ENCODE assay signal across 10 mouse cellular contexts in the genomic region with DNA sequence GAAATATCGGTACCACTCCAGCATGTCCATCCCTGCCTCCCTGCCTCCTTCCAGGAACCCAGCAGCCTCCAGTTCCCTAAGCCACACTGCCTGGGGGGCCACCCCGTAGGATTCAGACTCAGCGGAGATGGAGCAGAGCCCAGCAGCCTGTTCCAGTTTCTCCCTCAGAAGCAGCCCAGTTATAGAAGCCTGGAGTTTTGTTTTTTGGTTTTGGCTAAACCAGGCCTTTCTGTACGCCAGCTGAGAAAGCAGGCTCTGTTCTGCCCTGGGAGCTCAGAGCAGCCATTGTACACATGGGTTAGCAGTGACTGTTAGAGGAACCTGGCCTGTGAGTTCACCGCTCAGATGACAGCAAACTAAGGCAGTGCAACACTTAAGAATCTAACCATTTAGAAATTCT. TPM values are rescaled to one million over a fixed set of nuclear protein-coding genes. Genes with fewer than 3 reads are reported as not detected.
DNase-seq lines count a peak whose midpoint lies in the region; ATAC-seq and TF ChIP-seq lines count a peak whose summit lies in the region.
"Had no signal": no experiment of that assay in that cellular context is flagged by ENCODE, and none has a peak within 500 bp of the region (broad histone marks: within the 10 kb centered on the region; RNA-seq: fewer than 3 reads in every experiment).

No protein-coding gene starts in this region.

- no peak for TF ChIP-seq CTCF in intestine, postnatal 0 days (IDR thresholded peaks at IDR 0.05; ENCODE audit: low read depth)

- no peak overlapping the region for H3K4me2 ChIP-seq in heart, embryonic 11.5 days
- H3K4me2 ChIP-seq in neural tube, embryonic 13.5 days = no peak overlapping the region
- H3K4me2 ChIP-seq in intestine, postnatal 0 days (replicated peaks; ENCODE audit: low read depth) = no peak overlapping the region

- 0 out of 2 replicates have a peak, but pooled peaks cover 3% of the 10 kb centered on the region for H3K4me1 ChIP-seq in heart, embryonic 11.5 days (ENCODE audit: control insufficient read depth, insufficient read depth, low read length)
- peaks cover 47% of the 10 kb centered on the region for H3K4me1 ChIP-seq in neural tube, embryonic 13.5 days (replicated peaks)
- H3K4me1 ChIP-seq in intestine, postnatal 0 days (replicated peaks; ENCODE audit: control insufficient read depth, insufficient read depth, low read length) = no peaks in the 10 kb centered on the region

- H3K9ac ChIP-seq in heart, embryonic 11.5 days (ENCODE audit: low read depth, low read length) = no peak overlapping the region
- H3K9ac ChIP-seq in neural tube, embryonic 13.5 days = 0 out of 2 replicates have a peak overlapping the region, but pooled peaks have one; percentile 34
- H3K9ac ChIP-seq in intestine, postnatal 0 days (ENCODE audit: low read depth, low read length) = no peak overlapping the region

- H3K27ac ChIP-seq in heart, embryonic 11.5 days (ENCODE audit: low read depth, low read length) = no peak overlapping the region
- H3K27ac ChIP-seq in neural tube, embryonic 13.5 days (replicated peaks) = peak overlapping the region; percentile 81
- no peak overlapping the region for H3K27ac ChIP-seq in intestine, postnatal 0 days (ENCODE audit: low read depth, low read length)
- H3K27ac ChIP-seq: kidney, postnatal 0 days had no signal

- WGBS in heart, embryonic 11.5 days (ENCODE audit: insufficient replicate concordance) = 67% methylated on average over 5 of the region's 5 CpGs
- WGBS in neural tube, embryonic 13.5 days = 55% methylated on average over 5 of the region's 5 CpGs
- WGBS in intestine, postnatal 0 days = 80% methylated on average over 5 of the region's 5 CpGs

- peak; percentile 98 for DNase-seq in heart, adult 11 months
- peak; percentile 51 to 54 for DNase-seq in frontal cortex, postnatal 36 days (ENCODE audit: low spot score in 2 of 2)
- peak; percentile 48 to 69 for DNase-seq in layer of hippocampus, adult 18-20 months (ENCODE audit: low spot score in 2 of 2)
- DNase-seq in spleen, postnatal 4 days (ENCODE audit: low spot score in 2 of 2) = no peak
- DNase-seq in adrenal gland, adult 2 months = no peak

- peaks cover 3% of the 10 kb centered on the region; the same call in 1 of the 2 replicates for H3K27me3 ChIP-seq in heart, embryonic 11.5 days (ENCODE audit: control insufficient read depth, insufficient read depth, low read length)
- H3K27me3 ChIP-seq in neural tube, embryonic 13.5 days = no peaks in the 10 kb centered on the region
- H3K27me3 ChIP-seq in intestine, postnatal 0 days (replicated peaks; ENCODE audit: control insufficient read depth, insufficient read depth, low read length) = no peaks in the 10 kb centered on the region

- H3K36me3 ChIP-seq in heart, embryonic 11.5 days (ENCODE audit: control insufficient read depth, insufficient read depth, low read length) = no peaks in the 10 kb centered on the region
- H3K36me3 ChIP-seq in neural tube, embryonic 13.5 days = no peaks in the 10 kb centered on the region
- no peaks in the 10 kb centered on the region for H3K36me3 ChIP-seq in intestine, postnatal 0 days (ENCODE audit: control insufficient read depth, insufficient read depth)

- H3K9me3 ChIP-seq in heart, embryonic 11.5 days (replicated peaks; ENCODE audit: control insufficient read depth, low read length) = no peaks in the 10 kb centered on the region
- no peaks in the 10 kb centered on the region for H3K9me3 ChIP-seq in neural tube, embryonic 13.5 days
- no peaks in the 10 kb centered on the region for H3K9me3 ChIP-seq in intestine, postnatal 0 days (ENCODE audit: control insufficient read depth)

- ATAC-seq in heart, embryonic 11.5 days (replicated peaks; ENCODE audit: insufficient number of reproducible peaks, low FRiP score, low TSS enrichment) = no peak
- peak; percentile 29 for ATAC-seq in neural tube, embryonic 13.5 days (ENCODE audit: low read depth)
- ATAC-seq in intestine, postnatal 0 days = no peak

- no peak overlapping the region for H3K4me3 ChIP-seq in heart, embryonic 11.5 days (ENCODE audit: low read depth, low read length)
- H3K4me3 ChIP-seq in neural tube, embryonic 13.5 days = no peak overlapping the region
- H3K4me3 ChIP-seq in intestine, postnatal 0 days (ENCODE audit: low read depth, low read length) = no peak overlapping the region

RNA-seq across cellular contexts. Expression of a gene that starts 3.7 kb away (rescaled TPM):
- 0.30 and 1.2 TPM in 2 replicates for polyA plus RNA-seq in heart, embryonic 11.5 days (2014; fragmentation: Nextera tagmentation; extraction: Ambion mirVana)
- 1 to 10 TPM; 1.0 to 1.7 TPM for total RNA-seq in layer of hippocampus, adult 18-20 months (2021)
- 25.6 and 32.1 TPM in 2 replicates for polyA plus RNA-seq in neural tube, embryonic 13.5 days (2015; fragmentation: Nextera tagmentation; extraction: Ambion mirVana)
- 0.18 TPM in 1 of 2 replicates, not detected in the other for polyA plus RNA-seq in intestine, postnatal 0 days (2015; fragmentation: Nextera tagmentation; extraction: Ambion mirVana)
- 1 to 10 TPM; 1.8 to 2.4 TPM for total RNA-seq in adrenal gland, adult 2 months (2021)
- not detected in 2 replicates for polyA plus RNA-seq in adrenal gland, adult 2 months (2012; rRNA removed)
- polyA plus RNA-seq: small intestine, adult 2 months had no signal

Comparison
In these comparisons a context has a peak if more than half of its experiments do, and no peak if none do; other contexts are left out.
1. DNase-seq: peak in heart, adult 11 months (single experiment), frontal cortex, postnatal 36 days (2 of 2) and layer of hippocampus, adult 18-20 months (2 of 2); none in spleen, postnatal 4 days (0 of 2) and adrenal gland, adult 2 months (single experiment).
2. RNA of a gene that starts 3.7 kb away (polyA plus RNA-seq): 25.6 to 32.1 TPM in neural tube, embryonic 13.5 days; 0.30 to 1.2 TPM in heart, embryonic 11.5 days, 0.18 TPM in intestine, postnatal 0 days and not detected in adrenal gland, adult 2 months; every median in the first group is over 10 times any median in the second.